Mouse (Mus musculus) hindbrain, embryonic 12.5 days (tissue): ENCODE data around the gene Stk24. TPM values are rescaled to one million over a fixed set of nuclear protein-coding genes. Genes with fewer than 3 reads are reported as not detected.

Source experiments
- ATAC-seq: fragments of 200-750 bp; cut with Nextera tagmentation; 2 replicates; pipeline ENCODE4 v1.8.0; 2017; ENCODE audit warnings: moderate TSS enrichment; ENCODE audit not compliant: low FRiP score
- H3K27ac ChIP-seq: fragments of 300-500 bp; sonication (generic); 2 replicates; pipeline ENCODE4 v1.5.1; 2016; ENCODE audit warnings: mild to moderate bottlenecking
- H3K27me3 ChIP-seq: fragments of 300-500 bp; sonication (generic); 2 replicates; pipeline ENCODE4 v1.6.1; 2016; ENCODE audit warnings: mild to moderate bottlenecking
- H3K36me3 ChIP-seq: fragments of 300-500 bp; sonication (generic); 2 replicates; pipeline ENCODE4 v1.6.1; 2016; ENCODE audit warnings: mild to moderate bottlenecking
- H3K4me1 ChIP-seq: fragments of 300-500 bp; sonication (generic); 2 replicates; pipeline ENCODE4 v1.6.1; 2016
- H3K4me2 ChIP-seq: fragments of 300-500 bp; sonication (generic); replicated peaks from 2 replicates; pipeline ENCODE4 v1.6.1; 2016; ENCODE audit warnings: mild to moderate bottlenecking
- H3K4me3 ChIP-seq: fragments of 300-500 bp; sonication (generic); 2 replicates; pipeline ENCODE4 v1.5.1; 2016; ENCODE audit warnings: mild to moderate bottlenecking
- H3K9ac ChIP-seq: fragments of 300-500 bp; sonication (generic); 2 replicates; pipeline ENCODE4 v1.6.1; 2016; ENCODE audit warnings: mild to moderate bottlenecking, moderate library complexity
- H3K9me3 ChIP-seq: fragments of 300-500 bp; sonication (generic); replicated peaks from 2 replicates; pipeline ENCODE4 v1.6.1; 2016; ENCODE audit warnings: mild to moderate bottlenecking
- WGBS: fragments of 180-500 bp; shearing (Covaris S2); methylation state at CpG from one replicate; pipeline ENCODE4 v1.1.7; 2016; 5-methylcytosine and 5-hydroxymethylcytosine counted together
- polyA plus RNA-seq: library from polyadenylated mRNA; unstranded; fragments of >200 nt; fragmentation: Nextera tagmentation; extraction: Ambion mirVana; gene quantifications from 2 replicates; pipeline ENCODE4 v1.2.1, GENCODE M21; 2016

Gene Stk24
- polyA plus RNA-seq, 1 experiment from 2014 or later, result 38.4 TPM

GRCm38 (mm10) chr14:121344928-121345327, 34.9 kb downstream of the Stk24 start:
- WGBS, result 76% methylated on average over 5 of the region's 5 CpGs
- no peak overlapping the region for H3K4me3 ChIP-seq
- H3K27ac ChIP-seq, result no peak overlapping the region
- H3K36me3 ChIP-seq, result no peaks in the 10 kb centered on the region
- no peak for ATAC-seq
- H3K27me3 ChIP-seq, result no peaks in the 10 kb centered on the region
- H3K4me2 ChIP-seq, result no peak overlapping the region
- H3K9me3 ChIP-seq, result no peaks in the 10 kb centered on the region
- H3K4me1 ChIP-seq, result peaks cover 25% of the 10 kb centered on the region
- no peak overlapping the region for H3K9ac ChIP-seq

- Histone ChIP-seq H3K27ac (no peak overlapping the region), H3K4me3 (no peak overlapping the region), H3K9ac (no peak overlapping the region), H3K9me3 (no peaks in the 10 kb centered on the region), H3K4me1 (peaks cover 15% of the 10 kb centered on the region), H3K36me3 (no peaks in the 10 kb centered on the region), H3K4me2 (no peak overlapping the region), H3K27me3 (no peaks in the 10 kb centered on the region)
- no peak for ATAC-seq
- 86% methylated on average over 3 of the region's 3 CpGs for WGBS
These were observed 36.9 kb downstream of the Stk24 start for GRCm38 (mm10) chr14:121342885-121343284.

- Histone ChIP-seq H3K27me3 (no peaks in the 10 kb centered on the region), H3K36me3 (peaks cover 15% of the 10 kb centered on the region; the same call in 1 of the 2 replicates), H3K9me3 (no peaks in the 10 kb centered on the region), H3K27ac (no peak overlapping the region), H3K4me1 (peaks cover 8% of the 10 kb centered on the region), H3K4me3 (no peak overlapping the region), H3K9ac (no peak overlapping the region; the same call in 1 of the 2 replicates), H3K4me2 (no peak overlapping the region)
- WGBS, result 86% methylated on average over 8 of the region's 8 CpGs
- ATAC-seq, result no peak
These were observed 39.8 kb downstream of the Stk24 start for GRCm38 (mm10) chr14:121339951-121340401.

GRCm38 (mm10) chr14:121338819-121339573, 40.8 kb downstream of the Stk24 start:
- no peak overlapping the region for H3K9ac ChIP-seq
- no peaks in the 10 kb centered on the region for H3K27me3 ChIP-seq
- H3K9me3 ChIP-seq, result no peaks in the 10 kb centered on the region
- H3K4me1 ChIP-seq, result peaks cover 8% of the 10 kb centered on the region
- H3K4me3 ChIP-seq, result no peak overlapping the region
- no peak overlapping the region for H3K27ac ChIP-seq
- 84% methylated on average over 18 of the region's 18 CpGs for WGBS
- ATAC-seq, result no peak
- peaks cover 21% of the 10 kb centered on the region; the same call in 1 of the 2 replicates for H3K36me3 ChIP-seq
- H3K4me2 ChIP-seq, result no peak overlapping the region

- Histone ChIP-seq H3K9me3 (no peaks in the 10 kb centered on the region), H3K9ac (no peak overlapping the region), H3K27me3 (no peaks in the 10 kb centered on the region), H3K36me3 (peaks cover 6% of the 10 kb centered on the region; the same call in 1 of the 2 replicates), H3K4me3 (no peak overlapping the region), H3K4me1 (peaks cover 2% of the 10 kb centered on the region; the same call in 1 of the 2 replicates), H3K27ac (no peak overlapping the region), H3K4me2 (no peak overlapping the region)
- ATAC-seq, result no peak
- 95% methylated on average over 3 of the region's 3 CpGs for WGBS
These were observed 49.8 kb downstream of the Stk24 start for GRCm38 (mm10) chr14:121330090-121330408.

GRCm38 (mm10) chr14:121329401-121330089, 50.3 kb downstream of the Stk24 start:
- Histone ChIP-seq H3K27me3 (no peaks in the 10 kb centered on the region), H3K4me1 (peaks cover 2% of the 10 kb centered on the region; the same call in 1 of the 2 replicates), H3K4me3 (no peak overlapping the region), H3K27ac (no peak overlapping the region), H3K4me2 (no peak overlapping the region), H3K9me3 (no peaks in the 10 kb centered on the region), H3K9ac (no peak overlapping the region), H3K36me3 (peaks cover 3% of the 10 kb centered on the region; the same call in 1 of the 2 replicates)
- WGBS, result 84% methylated on average over 5 of the region's 5 CpGs
- ATAC-seq, result no peak

- ATAC-seq, result no peak
- WGBS, result 87% methylated on average over 5 of the region's 5 CpGs
- no peaks in the 10 kb centered on the region for H3K9me3 ChIP-seq
- H3K4me1 ChIP-seq, result peaks cover 2% of the 10 kb centered on the region; the same call in 1 of the 2 replicates
- H3K9ac ChIP-seq, result no peak overlapping the region
- H3K4me3 ChIP-seq, result no peak overlapping the region
- no peaks in the 10 kb centered on the region for H3K36me3 ChIP-seq
- H3K27me3 ChIP-seq, result no peaks in the 10 kb centered on the region
- no peak overlapping the region for H3K27ac ChIP-seq
- H3K4me2 ChIP-seq, result no peak overlapping the region
These were observed 50.9 kb downstream of the Stk24 start for GRCm38 (mm10) chr14:121328878-121329277.

GRCm38 (mm10) chr14:121326432-121326831, 53.4 kb downstream of the Stk24 start:
- 87% methylated on average over 2 of the region's 2 CpGs for WGBS

GRCm38 (mm10) chr14:121324521-121325330, 55.1 kb downstream of the Stk24 start:
- Histone ChIP-seq H3K4me3 (no peak overlapping the region), H3K27ac (no peak overlapping the region), H3K9ac (no peak overlapping the region), H3K9me3 (no peaks in the 10 kb centered on the region), H3K36me3 (no peaks in the 10 kb centered on the region), H3K4me1 (peaks cover 2% of the 10 kb centered on the region; the same call in 1 of the 2 replicates), H3K4me2 (no peak overlapping the region), H3K27me3 (no peaks in the 10 kb centered on the region)
- no peak for ATAC-seq
- 85% methylated on average over 17 of the region's 17 CpGs for WGBS

More at GRCm38 (mm10) chr14:121326432-121326831, 53.4 kb downstream of the Stk24 start:
- Histone ChIP-seq H3K9me3 (no peaks in the 10 kb centered on the region), H3K27ac (no peak overlapping the region), H3K9ac (no peak overlapping the region), H3K4me1 (peaks cover 2% of the 10 kb centered on the region; the same call in 1 of the 2 replicates), H3K4me2 (no peak overlapping the region), H3K4me3 (no peak overlapping the region), H3K27me3 (no peaks in the 10 kb centered on the region), H3K36me3 (no peaks in the 10 kb centered on the region)
- no peak for ATAC-seq

- Histone ChIP-seq H3K27me3 (no peaks in the 10 kb centered on the region), H3K4me1 (peaks cover 2% of the 10 kb centered on the region), H3K4me2 (no peak overlapping the region), H3K36me3 (no peaks in the 10 kb centered on the region), H3K4me3 (no peak overlapping the region), H3K9ac (no peak overlapping the region), H3K27ac (no peak overlapping the region), H3K9me3 (no peaks in the 10 kb centered on the region)
- no peak for ATAC-seq
- WGBS, result 83% methylated on average over 7 of the region's 7 CpGs
These were observed 57.2 kb downstream of the Stk24 start for GRCm38 (mm10) chr14:121322641-121323040.

GRCm38 (mm10) chr14:121322150-121322549, 57.7 kb downstream of the Stk24 start:
- no peak for ATAC-seq
- Histone ChIP-seq H3K9ac (no peak overlapping the region), H3K4me3 (no peak overlapping the region), H3K27ac (no peak overlapping the region), H3K4me2 (no peak overlapping the region), H3K4me1 (peaks cover 5% of the 10 kb centered on the region), H3K36me3 (no peaks in the 10 kb centered on the region), H3K27me3 (no peaks in the 10 kb centered on the region), H3K9me3 (no peaks in the 10 kb centered on the region)
- WGBS, result 87% methylated on average over 5 of the region's 5 CpGs

- WGBS, result 83% methylated on average over 5 of the region's 5 CpGs
- no peaks in the 10 kb centered on the region for H3K9me3 ChIP-seq
- H3K27me3 ChIP-seq, result no peaks in the 10 kb centered on the region
- H3K27ac ChIP-seq, result no peak overlapping the region
- H3K4me2 ChIP-seq, result no peak overlapping the region
- H3K9ac ChIP-seq, result no peak overlapping the region
- no peak for ATAC-seq
- H3K36me3 ChIP-seq, result no peaks in the 10 kb centered on the region
- H3K4me1 ChIP-seq, result peaks cover 25% of the 10 kb centered on the region
- no peak overlapping the region for H3K4me3 ChIP-seq
These were observed 61.4 kb downstream of the Stk24 start for GRCm38 (mm10) chr14:121318382-121318781.
